In genomic region chr4:143194328-143194727, GRCm38 (mm10) we compare ENCODE assay signal across 28 mouse cellular contexts.
"Had no signal": no experiment of that assay in that cellular context is flagged by ENCODE, and none has a peak within 500 bp of the region (broad histone marks: within the 10 kb centered on the region; RNA-seq: fewer than 3 reads in every experiment).

No protein-coding gene starts in this region.

- DNase-seq: cerebellum, adult 2 months; cerebellum, adult 8-10 months; cerebellum, adult 9-10 months; cerebellum, adult 9-11 months; cerebellum, postnatal 10 days; cerebellum, postnatal 14 days; cerebellum, postnatal 25 days; cerebellum, postnatal 36 days; embryo, embryonic 11 days; forebrain, postnatal 0 days; gastrocnemius, adult 2 months; gastrocnemius, postnatal 10 days; gastrocnemius, postnatal 14 days; gastrocnemius, postnatal 25 days; gastrocnemius, postnatal 36 days; heart, adult 11 months; heart, adult 18-20 months had no signal

- H3K4me1 ChIP-seq: forebrain, embryonic 12.5 days; forebrain, embryonic 13.5 days; forebrain, embryonic 15.5 days had no signal

- ATAC-seq: forebrain, embryonic 13.5 days; forebrain, embryonic 14.5 days; forebrain, embryonic 15.5 days; forebrain, embryonic 16.5 days; forebrain, postnatal 0 days had no signal

- H3K9ac ChIP-seq: embryonic facial prominence, embryonic 12.5 days; embryonic facial prominence, embryonic 13.5 days; embryonic facial prominence, embryonic 15.5 days; forebrain, embryonic 12.5 days; forebrain, embryonic 13.5 days; forebrain, embryonic 15.5 days; forebrain, postnatal 0 days had no signal

- H3K27me3 ChIP-seq: embryonic facial prominence, embryonic 12.5 days; embryonic facial prominence, embryonic 13.5 days; embryonic facial prominence, embryonic 15.5 days; forebrain, embryonic 12.5 days; forebrain, embryonic 13.5 days; forebrain, embryonic 15.5 days had no signal

- H3K9me3 ChIP-seq: embryonic facial prominence, embryonic 10.5 days; embryonic facial prominence, embryonic 12.5 days; embryonic facial prominence, embryonic 13.5 days; embryonic facial prominence, embryonic 15.5 days; forebrain, embryonic 10.5 days; forebrain, embryonic 12.5 days; forebrain, embryonic 13.5 days; forebrain, embryonic 15.5 days had no signal

- H3K4me3 ChIP-seq: embryonic facial prominence, embryonic 10.5 days; embryonic facial prominence, embryonic 12.5 days; embryonic facial prominence, embryonic 13.5 days; embryonic facial prominence, embryonic 15.5 days; erythroblast, embryonic 14.5 days; forebrain, embryonic 10.5 days; forebrain, embryonic 12.5 days; forebrain, embryonic 13.5 days; forebrain, embryonic 15.5 days; gastrocnemius, adult 2 months had no signal

- H3K4me2 ChIP-seq: embryonic facial prominence, embryonic 12.5 days; embryonic facial prominence, embryonic 13.5 days; embryonic facial prominence, embryonic 15.5 days; forebrain, embryonic 12.5 days; forebrain, embryonic 13.5 days; forebrain, embryonic 15.5 days had no signal

- H3K27ac ChIP-seq: embryonic facial prominence, embryonic 10.5 days; embryonic facial prominence, embryonic 12.5 days; embryonic facial prominence, embryonic 13.5 days; embryonic facial prominence, embryonic 15.5 days; forebrain, embryonic 10.5 days; forebrain, embryonic 12.5 days; forebrain, embryonic 13.5 days; forebrain, embryonic 15.5 days; gastrocnemius, adult 2 months had no signal

- H3K36me3 ChIP-seq: embryonic facial prominence, embryonic 10.5 days; embryonic facial prominence, embryonic 12.5 days; embryonic facial prominence, embryonic 13.5 days; embryonic facial prominence, embryonic 15.5 days; forebrain, embryonic 10.5 days; forebrain, embryonic 12.5 days; forebrain, embryonic 15.5 days had no signal
